Mouse (Mus musculus) C2C12 (cell line): Measurements from ENCODE around the gene Tctex1d2.

Experiments used
- CEBPB ChIP-seq: IDR thresholded peaks from one replicate; pipeline ENCODE4 v1.6.1; 2011; ENCODE audit warnings: low read depth, mild to moderate bottlenecking, control low read depth, moderate library complexity
- CTCF ChIP-seq: IDR thresholded peaks from one replicate; pipeline ENCODE4 v1.5.1; 2011; ENCODE audit not compliant: control insufficient read depth, insufficient read depth, insufficient read length
- MAX ChIP-seq: IDR thresholded peaks from one replicate; pipeline ENCODE4 v1.6.1; 2011; ENCODE audit warnings: mild to moderate bottlenecking, control low read depth

DNA sequence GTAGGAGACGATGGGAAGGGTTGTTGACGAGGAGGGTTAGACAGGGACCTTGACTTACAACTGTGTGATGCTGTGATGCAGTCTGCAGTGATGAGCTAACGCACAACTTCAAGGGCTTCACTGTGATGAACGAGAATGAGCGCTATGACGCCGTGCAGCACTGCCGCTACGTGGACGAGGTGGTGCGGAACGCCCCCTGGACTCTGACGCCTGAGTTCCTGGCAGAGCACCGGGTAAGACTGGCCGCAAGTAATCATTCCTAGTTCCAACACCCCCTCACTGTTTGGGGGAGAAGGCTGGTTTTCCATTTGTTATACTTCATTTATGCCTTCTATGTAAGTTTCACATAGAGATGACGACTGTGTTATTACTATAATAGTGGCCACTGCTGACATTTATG is 43.4 kb downstream of the Tctex1d2 start:
- no peak for TF ChIP-seq CTCF
- TF ChIP-seq MAX: no peak
- TF ChIP-seq CEBPB: no peak
